Mouse (Mus musculus) adrenal gland, postnatal 36 days (tissue): ENCODE results near the gene Itga10. TPM values are rescaled to one million over a fixed set of nuclear protein-coding genes. Genes with fewer than 3 reads are reported as not detected.
"Not testable (repeated sequence)": the region's sequence is repeated elsewhere in the genome, so short reads cannot be mapped to it uniquely, and the experiment has no call there.

ENCODE experiments used
- DNase-seq, 2 experiments: peaks; one replicate each; pipeline ENCODE4 v3.0.0; 2021; ENCODE audit warnings: mixed read lengths in 1 of 2
- total RNA-seq, 2 experiments: library from RNA; stranded (reverse); gene quantifications; 2 replicates each; pipeline ENCODE4 v1.2.3; 2021

Itga10 gene
- total RNA-seq, 2 experiments from 2014 or later, result 1.3 to 2.3 TPM

DNA sequence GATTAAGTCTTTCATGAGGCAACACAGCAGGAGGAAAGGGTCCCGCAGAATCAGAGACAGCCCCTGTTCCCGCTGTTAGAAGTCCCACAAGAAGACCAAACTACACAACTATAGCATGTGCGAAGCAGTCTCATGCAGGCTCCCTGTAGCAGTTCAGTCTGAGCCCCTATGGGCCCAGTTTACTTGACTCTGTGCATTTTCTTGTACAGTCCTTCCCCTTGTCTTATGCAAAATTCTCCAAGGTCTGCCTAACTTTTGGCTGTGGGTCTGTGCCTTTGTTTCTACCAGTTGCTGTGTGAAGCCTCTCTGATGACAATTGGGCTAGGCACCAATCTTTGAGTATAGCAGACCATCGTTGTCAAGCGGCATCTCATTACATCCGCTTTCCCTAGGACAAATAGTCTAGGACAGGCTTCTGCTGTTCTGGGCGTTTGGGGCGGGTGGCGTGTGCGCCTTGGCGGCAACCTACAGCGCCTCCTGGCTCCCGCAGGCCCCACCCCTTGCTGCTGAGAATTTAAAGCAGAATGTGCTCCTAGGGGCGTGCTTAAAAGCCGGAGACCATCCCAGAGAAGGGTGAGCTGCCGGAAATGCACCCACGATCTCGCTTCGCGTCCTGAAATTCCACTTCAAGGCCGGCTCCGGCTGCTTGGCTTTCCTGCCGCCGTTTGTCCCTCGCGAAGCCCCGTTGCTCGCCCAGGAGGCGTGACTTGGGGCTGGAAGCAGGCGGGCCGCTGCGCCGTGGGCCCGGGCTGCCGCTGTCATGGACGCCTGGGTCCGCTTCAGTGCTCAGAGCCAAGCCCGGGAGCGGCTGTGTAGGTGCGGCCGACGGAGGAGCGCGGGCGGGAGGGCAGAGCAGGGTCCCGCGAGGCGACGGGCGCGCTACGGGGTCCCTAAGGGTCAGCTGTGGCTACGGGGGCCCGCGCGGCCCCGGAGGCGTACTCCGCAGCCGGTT is 10.2 kb upstream of the Itga10 start, which contains the start of the genes Pex11b and Gm42957:
Gene Pex11b (plus strand): TSS at position 449 of the 952 bp plus-strand sequence.
Gene Gm42957 (plus strand): TSS at position 547 of the 952 bp plus-strand sequence.
- peak; percentile 95 for DNase-seq

DNA sequence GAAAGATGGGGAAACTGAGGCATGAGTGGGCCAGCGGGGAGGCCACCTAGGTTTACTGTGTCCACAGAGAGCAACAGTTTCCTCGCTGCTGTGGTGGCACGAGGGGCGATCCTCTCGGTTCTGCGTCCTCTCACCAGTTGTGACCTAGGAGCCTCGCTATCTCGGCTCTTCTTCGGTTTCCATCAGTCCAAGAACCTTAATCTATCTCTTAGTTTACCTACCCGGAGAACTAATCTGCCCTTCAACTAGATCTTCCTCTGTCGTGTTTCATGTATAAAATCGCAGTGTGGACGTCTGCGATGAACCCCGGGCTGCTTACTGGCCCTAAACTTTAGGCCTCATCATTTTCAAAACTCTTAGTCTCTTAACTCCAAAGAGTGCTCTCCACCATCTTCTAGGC is 9.5 kb upstream of the Itga10 start:
- no peak for DNase-seq

- DNase-seq, result no peak
Measured at GRCm38 (mm10) chr3:96636448-96636847, 8.9 kb upstream of the Itga10 start.

DNA sequence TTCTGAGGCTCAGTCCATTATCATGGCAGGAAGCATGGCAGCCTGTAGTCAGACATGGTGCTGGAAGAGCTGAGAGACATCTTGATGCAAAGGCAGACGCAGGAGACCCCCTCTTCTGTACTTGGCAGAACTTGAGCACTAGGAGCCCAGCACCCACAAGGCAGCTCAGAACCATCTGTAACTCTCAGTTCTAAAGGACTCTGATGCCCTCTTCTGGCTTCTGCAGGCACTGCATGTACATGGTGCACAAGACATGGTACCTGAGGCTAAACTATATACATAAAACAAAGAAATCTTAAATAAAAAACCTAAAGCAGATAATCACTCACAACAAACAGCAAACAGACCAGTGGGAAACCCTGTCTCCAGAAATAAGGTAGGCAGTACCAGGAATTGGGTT is 6.2 kb upstream of the Itga10 start:
- DNase-seq, result peak; percentile 70 to 80

DNA sequence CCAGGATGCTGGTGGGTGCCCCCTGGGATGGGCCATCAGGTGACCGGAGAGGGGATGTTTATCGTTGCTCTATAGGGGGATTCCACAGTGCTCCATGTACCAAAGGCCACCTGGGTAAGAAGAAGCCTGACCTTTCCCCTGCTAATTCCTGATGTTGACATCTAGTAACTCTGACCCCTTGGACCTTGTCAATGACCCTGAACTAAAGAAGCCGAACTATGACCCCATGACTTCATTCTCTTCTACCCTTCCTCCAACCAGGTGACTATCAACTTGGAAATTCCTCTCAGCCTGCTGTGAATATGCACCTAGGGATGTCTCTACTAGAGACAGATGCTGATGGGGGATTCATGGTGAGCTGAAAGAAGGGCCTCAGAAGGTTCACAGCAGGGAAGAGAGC is 2.0 kb downstream of the Itga10 start:
- DNase-seq, result no peak

DNA sequence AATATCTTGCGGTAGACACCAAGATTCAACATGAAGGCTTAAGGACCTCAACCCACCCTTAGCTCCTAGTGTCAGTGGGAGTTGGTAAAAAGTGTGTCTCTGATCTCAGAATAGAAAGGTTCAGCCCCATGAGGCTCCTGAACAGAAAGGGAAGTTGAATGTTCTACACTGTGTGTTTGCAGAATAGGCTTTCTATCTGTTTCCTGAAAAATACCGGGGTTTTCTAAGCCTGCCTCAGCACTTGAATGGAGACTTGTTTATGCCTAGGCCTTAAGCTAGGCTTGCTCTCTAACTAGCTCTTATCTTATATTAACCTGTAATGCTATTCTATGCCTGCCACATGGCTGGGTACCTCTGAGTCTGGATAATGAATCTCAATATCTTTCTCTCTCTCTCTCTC is 15.5 kb downstream of the Itga10 start:
- DNase-seq, result no peak

DNA sequence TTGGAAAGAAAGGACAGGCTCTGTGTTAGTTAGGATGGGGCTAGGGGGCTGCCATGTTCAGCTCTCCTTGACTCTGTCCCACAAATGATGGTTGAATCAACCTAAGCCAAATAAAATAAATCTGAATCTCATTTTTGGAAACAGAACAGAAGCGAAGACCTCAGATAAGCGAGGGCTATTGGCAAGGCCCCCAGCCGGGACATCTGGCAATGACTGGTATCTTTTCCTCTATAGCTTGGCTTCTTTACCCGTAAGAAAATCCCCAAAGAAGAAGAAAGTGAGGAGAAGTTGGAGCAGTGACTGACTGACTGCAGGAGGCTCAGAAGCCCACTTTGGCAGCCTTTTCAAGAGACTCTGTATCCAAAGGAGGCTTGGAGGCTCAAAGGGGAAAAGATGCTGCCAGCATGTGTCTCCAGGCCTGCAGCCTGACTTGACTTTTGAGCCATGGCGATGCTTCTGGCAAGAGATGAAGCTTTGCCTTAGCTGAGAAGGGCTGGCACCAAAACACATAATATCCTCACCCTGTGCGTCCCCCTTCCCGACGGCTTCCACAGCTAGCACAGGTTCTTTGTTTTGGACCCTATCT is 17.4 kb downstream of the Itga10 start:
- peak in 1 of 2 experiments; percentile 16 for DNase-seq

GRCm38 (mm10) chr3:96663432-96664239 is 18.3 kb downstream of the Itga10 start:
- peak; percentile 76 to 85 for DNase-seq

GRCm38 (mm10) chr3:96665732-96666363 is 20.5 kb downstream of the Itga10 start:
- DNase-seq, result not testable (repeated sequence)

- DNase-seq, result no peak
Measured at GRCm38 (mm10) chr3:96666916-96667315, 21.5 kb downstream of the Itga10 start.

GRCm38 (mm10) chr3:96667316-96667715 is 21.9 kb downstream of the Itga10 start:
- DNase-seq, result peak; percentile 44 to 48

DNA sequence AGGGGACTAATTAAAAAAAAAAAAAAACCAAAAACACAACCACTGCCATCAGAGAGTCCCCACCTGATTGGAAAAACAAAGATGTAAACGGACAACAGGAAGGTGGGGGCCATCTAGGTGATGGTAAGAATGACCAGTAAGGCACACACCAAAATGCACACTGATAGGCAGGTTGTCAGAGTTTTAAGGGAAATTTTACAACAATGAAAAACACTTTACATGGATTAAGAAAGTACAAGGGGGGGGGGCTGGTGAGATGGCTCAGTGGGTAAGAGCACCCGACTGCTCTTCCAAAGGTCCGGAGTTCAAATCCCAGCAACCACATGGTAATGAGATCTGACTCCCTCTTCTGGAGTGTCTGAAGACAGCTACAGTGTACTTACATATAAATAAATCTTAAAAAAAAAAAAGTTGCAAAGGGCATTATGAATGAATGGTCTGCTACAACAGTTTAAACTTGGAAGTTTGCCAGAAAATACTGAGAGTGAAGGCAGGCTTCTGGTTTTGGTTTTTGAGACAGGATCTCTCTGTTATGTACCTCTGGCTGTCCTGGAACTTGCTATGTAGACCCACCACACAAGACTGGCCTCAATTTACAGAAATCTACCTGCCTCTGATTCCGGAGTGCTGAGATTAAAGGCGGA is 23.2 kb downstream of the Itga10 start:
- DNase-seq, result no peak

- DNase-seq, result peak; percentile 83 to 84
Measured at GRCm38 (mm10) chr3:96669727-96670468, 24.5 kb downstream of the Itga10 start, which contains the start of gene Ankrd35. Gene Ankrd35 (plus strand): TSS chr3:96670131.

DNA sequence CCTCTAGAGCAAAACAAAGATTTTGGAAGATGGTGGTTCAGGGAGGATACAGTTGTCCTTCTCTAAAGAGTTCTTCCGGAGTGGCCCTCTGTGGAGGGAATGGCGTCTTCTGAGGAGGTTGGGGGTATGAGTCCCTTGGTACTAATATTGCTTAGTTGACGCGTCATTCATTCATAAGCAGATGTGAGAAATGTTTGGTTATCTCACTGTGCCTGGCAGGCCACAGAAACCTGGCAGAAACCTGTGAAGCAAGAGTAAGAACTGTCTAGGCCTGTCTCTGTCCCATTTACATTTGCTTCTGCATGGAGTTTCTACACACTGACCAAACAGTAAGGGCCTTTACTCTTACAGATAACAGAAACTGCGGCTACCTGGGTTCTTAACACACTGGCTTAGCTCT is 26.1 kb downstream of the Itga10 start:
- DNase-seq, result no peak

DNA sequence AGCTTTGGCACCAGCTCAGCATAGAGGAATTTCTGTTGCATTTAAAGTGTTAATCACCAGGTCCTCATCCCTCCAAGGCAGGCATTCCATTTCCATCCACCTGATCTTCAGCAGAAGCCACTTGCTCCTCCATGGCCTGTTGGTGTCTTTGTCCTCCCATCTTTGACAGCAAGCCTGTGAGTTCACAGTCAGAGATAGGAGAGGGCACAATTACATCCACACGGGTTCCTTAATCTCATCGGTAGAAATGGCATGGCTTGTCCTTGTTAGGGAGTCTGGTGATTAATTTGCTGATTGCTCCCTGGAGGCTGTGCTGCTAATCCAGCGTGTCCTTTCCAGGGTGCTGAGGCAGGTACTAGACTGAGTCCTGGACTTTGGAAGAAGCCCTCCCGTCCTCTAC is 28.1 kb downstream of the Itga10 start:
- DNase-seq, result no peak

DNA sequence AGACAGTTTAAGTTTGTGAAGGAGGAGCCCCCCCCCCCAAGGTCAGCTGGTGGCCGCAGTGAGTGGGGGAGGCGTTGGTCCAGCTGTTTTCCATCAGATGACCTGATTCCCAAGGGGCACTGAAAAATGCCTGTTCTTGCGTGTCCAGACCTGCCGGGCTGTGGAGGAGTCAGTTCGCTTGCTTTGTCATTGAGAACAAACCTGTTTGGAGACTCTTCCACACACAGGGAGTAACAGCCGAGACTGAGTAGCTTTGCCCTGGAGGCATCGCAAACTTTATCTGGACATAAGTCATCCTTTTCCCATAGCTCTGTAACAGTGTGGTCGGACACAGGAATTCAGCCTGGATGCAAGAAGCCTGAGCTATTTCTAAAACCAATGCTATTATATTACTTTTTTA is 29.1 kb downstream of the Itga10 start:
- DNase-seq, result no peak

DNA sequence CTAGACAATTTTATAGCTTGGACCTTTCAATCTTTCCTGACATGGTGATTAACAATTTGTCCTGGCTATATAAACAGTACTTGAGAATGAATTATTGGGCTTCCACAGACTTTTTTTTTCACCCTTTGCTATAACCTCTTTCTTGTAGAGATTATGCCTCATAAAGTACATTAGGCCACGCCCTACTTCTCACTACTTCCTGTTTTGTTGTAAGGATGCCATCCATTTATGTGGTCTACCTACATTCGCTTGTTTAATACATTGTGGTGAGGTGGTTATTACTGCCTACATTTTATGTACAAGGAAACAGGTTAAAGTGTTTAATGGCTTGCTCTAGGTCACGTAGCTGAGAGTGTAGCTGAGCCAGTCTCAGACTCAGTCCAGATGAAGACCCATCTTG is 29.8 kb downstream of the Itga10 start:
- DNase-seq, result no peak

DNA sequence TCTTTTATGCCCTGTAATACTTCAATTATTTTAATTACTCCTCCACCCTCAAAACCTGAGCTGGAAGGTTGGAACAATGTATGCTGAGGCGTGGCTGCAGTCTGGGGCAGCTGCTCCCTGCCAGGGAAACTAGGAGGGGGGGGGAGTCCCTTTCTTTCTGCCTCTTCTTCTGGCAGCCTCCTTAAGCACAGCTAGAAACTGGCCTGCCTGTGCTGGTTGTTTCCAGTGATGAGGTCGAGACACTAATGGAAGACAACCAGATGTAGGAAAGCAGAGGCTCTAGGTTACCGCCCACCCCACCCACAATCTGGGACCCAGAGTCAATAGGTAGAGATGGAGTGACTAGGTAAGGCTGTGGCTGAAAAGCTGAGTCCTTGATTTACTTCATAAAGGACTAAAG is 30.3 kb downstream of the Itga10 start:
- DNase-seq, result no peak

DNA sequence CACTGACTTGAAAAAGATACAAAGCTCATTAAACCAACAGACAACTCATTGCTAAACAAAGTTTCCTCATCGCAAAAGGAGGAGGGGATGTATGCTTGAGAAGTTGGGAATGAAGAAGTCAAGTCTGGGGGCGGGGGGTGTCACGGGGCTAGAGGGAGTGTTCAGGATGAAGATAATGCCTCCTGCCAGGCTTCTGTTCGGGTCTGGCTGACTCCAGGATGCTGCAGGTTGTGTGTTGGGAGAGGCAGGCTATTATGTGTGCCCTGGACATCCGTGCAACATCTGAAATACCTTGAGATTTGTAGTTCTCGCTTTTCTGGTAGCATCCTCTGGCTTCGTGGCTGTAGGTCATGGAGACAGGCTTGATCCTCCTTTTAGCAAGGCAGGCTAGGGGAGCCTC is 33.1 kb downstream of the Itga10 start:
- DNase-seq, result no peak

GRCm38 (mm10) chr3:96679159-96679674 is 33.8 kb downstream of the Itga10 start:
- peak; percentile 74 to 79 for DNase-seq
